Mouse (Mus musculus): ENCODE results near the gene Depdc5. TPM values are rescaled to one million over a fixed set of nuclear protein-coding genes. Genes with fewer than 3 reads are reported as not detected.
"Not testable (repeated sequence)": the region's sequence is repeated elsewhere in the genome, so short reads cannot be mapped to it uniquely, and the experiment has no call there.

The Depdc5 gene
- polyA plus RNA-seq (2016; fragmentation: Nextera tagmentation; extraction: Ambion mirVana) = 34.4 and 36.3 TPM in 2 replicates

GRCm38 (mm10) chr5:32863253-32864228, at the start of gene Depdc5:
TSS of gene Depdc5 (plus strand) at chr5:32863701.
- peak; percentile 99 for ATAC-seq (ENCODE audit: insufficient number of reproducible peaks, insufficient read depth, low FRiP score, low TSS enrichment, low read depth)
- WGBS = under 1% methylated on average over 63 of the region's 64 CpGs
- peak within 1 kb of the TSS; percentile 73 for H3K9ac ChIP-seq (replicated peaks)

GRCm38 (mm10) chr5:32815396-32815795, 48.1 kb upstream of the Depdc5 start:
- Histone ChIP-seq H3K27ac (no peak overlapping the region), H3K9me3 (no peaks in the 10 kb centered on the region), H3K36me3 (peaks cover 76% of the 10 kb centered on the region), H3K4me1 (replicated peaks) (no peaks in the 10 kb centered on the region), H3K27me3 (no peaks in the 10 kb centered on the region), H3K9ac (replicated peaks) (no peak overlapping the region), H3K4me2 (no peak overlapping the region), H3K4me3 (replicated peaks) (no peak overlapping the region)
- ATAC-seq (ENCODE audit: insufficient number of reproducible peaks, insufficient read depth, low FRiP score, low TSS enrichment, low read depth) = no peak
- 91% methylated on average over 4 of the region's 4 CpGs for WGBS

More at GRCm38 (mm10) chr5:32863253-32864228, at the start of gene Depdc5:
- Histone ChIP-seq H3K4me3 (replicated peaks) (peak within 1 kb of the TSS; percentile 72), H3K4me1 (replicated peaks) (peaks cover 8% of the 10 kb centered on the region), H3K36me3 (peaks cover 24% of the 10 kb centered on the region), H3K27me3 (no peaks in the 10 kb centered on the region), H3K4me2 (peak within 1 kb of the TSS; percentile 77), H3K27ac (peak within 1 kb of the TSS; percentile 83), H3K9me3 (no peaks in the 10 kb centered on the region)

DNA sequence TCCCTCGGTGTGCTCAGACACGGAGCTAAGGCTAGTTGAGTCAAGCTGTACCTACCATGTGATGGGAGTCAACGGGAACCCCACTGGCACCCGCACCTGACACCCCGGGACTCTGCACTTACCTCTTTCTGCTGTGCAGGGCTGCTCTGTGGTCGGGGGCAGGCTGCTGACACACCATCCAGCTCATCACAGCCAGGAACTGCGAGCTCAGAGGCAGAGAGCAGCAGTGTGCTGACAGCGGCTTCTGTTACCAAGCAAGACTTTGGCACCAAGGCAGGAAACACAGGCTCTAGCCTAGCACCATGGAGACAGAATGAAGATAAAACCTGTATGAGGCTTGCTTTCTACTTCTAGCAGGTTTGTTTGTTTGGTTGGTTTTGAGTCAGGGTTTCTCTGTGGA, 43.0 kb upstream of the Depdc5 start:
- Histone ChIP-seq H3K4me3 (replicated peaks) (no peak overlapping the region), H3K9ac (replicated peaks) (no peak overlapping the region), H3K27ac (no peak overlapping the region), H3K27me3 (no peaks in the 10 kb centered on the region), H3K4me1 (replicated peaks) (no peaks in the 10 kb centered on the region), H3K4me2 (no peak overlapping the region), H3K36me3 (peaks cover 78% of the 10 kb centered on the region), H3K9me3 (no peaks in the 10 kb centered on the region)
- WGBS = 94% methylated on average over 8 of the region's 8 CpGs
- ATAC-seq (ENCODE audit: insufficient number of reproducible peaks, insufficient read depth, low FRiP score, low TSS enrichment, low read depth) = no peak

DNA sequence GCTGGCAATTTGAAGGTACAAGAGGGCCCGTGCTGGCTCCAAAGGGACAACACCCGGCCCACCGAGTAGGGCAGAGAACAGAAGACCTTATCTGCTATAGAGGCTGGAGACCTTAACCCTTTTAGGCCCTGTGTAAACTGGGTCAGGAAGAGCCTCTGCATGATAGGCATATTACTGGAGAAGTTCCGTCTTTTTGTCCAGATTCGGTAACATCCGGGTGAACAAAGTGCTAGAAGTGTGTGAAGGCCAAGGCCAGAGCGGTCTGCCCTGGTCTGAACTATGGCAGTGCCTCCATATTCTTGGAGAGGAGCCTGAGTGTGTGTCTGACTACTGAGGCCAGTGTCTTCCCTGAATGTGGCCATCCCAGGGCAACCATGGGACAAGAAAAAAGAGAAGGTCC, 36.5 kb upstream of the Depdc5 start, which contains the start of gene Gm20671:
Gene Gm20671, minus strand, starts transcription at position 101 of the 400 bp plus-strand sequence.
- H3K9ac ChIP-seq (replicated peaks) = no peak within 1 kb of the TSS
- ATAC-seq (ENCODE audit: insufficient number of reproducible peaks, insufficient read depth, low FRiP score, low TSS enrichment, low read depth) = no peak
- no peak within 1 kb of the TSS for H3K27ac ChIP-seq
- no peak within 1 kb of the TSS for H3K4me3 ChIP-seq (replicated peaks)
- no peaks in the 10 kb centered on the region for H3K9me3 ChIP-seq
- no peaks in the 10 kb centered on the region for H3K4me1 ChIP-seq (replicated peaks)
- no peak within 1 kb of the TSS for H3K4me2 ChIP-seq
- WGBS = 88% methylated on average over 7 of the region's 7 CpGs
- H3K36me3 ChIP-seq = peaks cover 80% of the 10 kb centered on the region
- H3K27me3 ChIP-seq = no peaks in the 10 kb centered on the region

GRCm38 (mm10) chr5:32828766-32829165, 34.7 kb upstream of the Depdc5 start:
- not testable (repeated sequence) for ATAC-seq (ENCODE audit: insufficient number of reproducible peaks, insufficient read depth, low FRiP score, low TSS enrichment, low read depth); H3K27me3 ChIP-seq; H3K9me3 ChIP-seq; H3K9ac ChIP-seq (replicated peaks); H3K4me1 ChIP-seq (replicated peaks); H3K4me2 ChIP-seq; H3K27ac ChIP-seq; H3K4me3 ChIP-seq (replicated peaks)
- 86% methylated on average over 1 of the region's 1 CpGs for WGBS
- peaks cover 80% of the 10 kb centered on the region for H3K36me3 ChIP-seq

DNA sequence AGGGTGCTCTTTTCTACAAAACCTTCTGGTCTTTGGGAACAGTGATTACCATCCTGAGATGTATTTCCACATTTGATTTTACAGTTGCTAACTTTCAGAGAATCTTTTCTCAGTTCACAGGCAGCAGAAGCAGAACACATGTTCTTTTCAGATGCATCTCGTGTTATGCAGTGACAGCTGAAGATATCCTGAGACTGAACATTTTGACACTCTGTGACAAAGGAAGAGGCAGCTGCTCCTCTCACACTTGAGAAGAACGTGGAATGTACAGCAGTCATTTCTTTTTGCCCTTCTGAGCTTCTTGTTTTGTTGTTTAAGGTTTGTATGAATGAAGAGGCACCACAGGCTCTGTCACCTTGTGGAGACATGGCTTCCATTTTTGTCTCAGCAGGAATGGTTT, 33.4 kb upstream of the Depdc5 start:
- WGBS = 92% methylated on average over 2 of the region's 2 CpGs
- Histone ChIP-seq H3K36me3 (peaks cover 92% of the 10 kb centered on the region), H3K4me3 (replicated peaks) (no peak overlapping the region)

DNA sequence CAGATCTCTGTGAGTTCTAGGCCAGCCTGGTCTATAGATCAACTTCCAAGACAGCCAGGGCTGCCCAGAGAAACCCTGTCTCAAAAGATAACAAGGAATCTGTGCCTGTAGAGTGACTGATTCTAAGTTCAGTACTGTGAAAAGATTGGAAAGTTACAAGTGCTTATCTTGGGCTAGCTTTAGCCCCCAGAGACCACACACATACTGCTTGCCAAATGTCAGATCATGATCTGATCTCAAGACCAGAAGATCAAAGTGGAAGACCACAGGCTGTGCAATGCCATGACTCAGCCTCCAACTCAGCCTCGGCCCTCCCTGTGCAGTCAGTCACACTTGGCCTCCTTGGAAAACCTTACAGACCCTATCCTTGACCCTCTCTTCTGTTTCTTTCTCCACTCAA, 29.0 kb upstream of the Depdc5 start:
- Histone ChIP-seq H3K36me3 (peaks cover 91% of the 10 kb centered on the region), H3K4me1 (replicated peaks) (no peaks in the 10 kb centered on the region), H3K9me3 (no peaks in the 10 kb centered on the region), H3K27ac (no peak overlapping the region), H3K27me3 (no peaks in the 10 kb centered on the region), H3K4me3 (replicated peaks) (no peak overlapping the region), H3K4me2 (no peak overlapping the region), H3K9ac (replicated peaks) (no peak overlapping the region)
- WGBS = 79% methylated on average over 1 of the region's 1 CpGs
- no peak for ATAC-seq (ENCODE audit: insufficient number of reproducible peaks, insufficient read depth, low FRiP score, low TSS enrichment, low read depth)

More for the DNA sequence above, 33.4 kb upstream of the Depdc5 start:
- H3K27me3 ChIP-seq = no peaks in the 10 kb centered on the region
- H3K9ac ChIP-seq (replicated peaks) = no peak overlapping the region
- no peak for ATAC-seq (ENCODE audit: insufficient number of reproducible peaks, insufficient read depth, low FRiP score, low TSS enrichment, low read depth)
- H3K4me1 ChIP-seq (replicated peaks) = no peaks in the 10 kb centered on the region
- no peak overlapping the region for H3K27ac ChIP-seq
- H3K9me3 ChIP-seq = no peaks in the 10 kb centered on the region
- H3K4me2 ChIP-seq = no peak overlapping the region

GRCm38 (mm10) chr5:32836976-32837375, 26.5 kb upstream of the Depdc5 start:
- no peak overlapping the region for H3K9ac ChIP-seq (replicated peaks)
- H3K4me2 ChIP-seq = no peak overlapping the region
- H3K4me1 ChIP-seq (replicated peaks) = no peaks in the 10 kb centered on the region
- no peak overlapping the region for H3K4me3 ChIP-seq (replicated peaks)
- H3K27ac ChIP-seq = peak overlapping the region; percentile 5; the same call in 1 of the 2 replicates
- 85% methylated on average over 5 of the region's 5 CpGs for WGBS
- H3K36me3 ChIP-seq = peaks cover 92% of the 10 kb centered on the region
- H3K27me3 ChIP-seq = no peaks in the 10 kb centered on the region
- H3K9me3 ChIP-seq = no peaks in the 10 kb centered on the region
- ATAC-seq (ENCODE audit: insufficient number of reproducible peaks, insufficient read depth, low FRiP score, low TSS enrichment, low read depth) = no peak

- ATAC-seq (ENCODE audit: insufficient number of reproducible peaks, insufficient read depth, low FRiP score, low TSS enrichment, low read depth) = no peak
- no peaks in the 10 kb centered on the region for H3K9me3 ChIP-seq
- no peaks in the 10 kb centered on the region for H3K4me1 ChIP-seq (replicated peaks)
- no peak overlapping the region for H3K9ac ChIP-seq (replicated peaks)
- no peak overlapping the region for H3K4me2 ChIP-seq
- no peak overlapping the region for H3K27ac ChIP-seq
- H3K27me3 ChIP-seq = no peaks in the 10 kb centered on the region
- no peak overlapping the region for H3K4me3 ChIP-seq (replicated peaks)
- H3K36me3 ChIP-seq = peaks cover 94% of the 10 kb centered on the region
- WGBS = 96% methylated on average over 2 of the region's 2 CpGs
These were observed 23.5 kb upstream of the Depdc5 start for GRCm38 (mm10) chr5:32840029-32840428.

- no peak for ATAC-seq (ENCODE audit: insufficient number of reproducible peaks, insufficient read depth, low FRiP score, low TSS enrichment, low read depth)
- 96% methylated on average over 3 of the region's 3 CpGs for WGBS
These were observed 14.3 kb upstream of the Depdc5 start for GRCm38 (mm10) chr5:32849178-32849577.

DNA sequence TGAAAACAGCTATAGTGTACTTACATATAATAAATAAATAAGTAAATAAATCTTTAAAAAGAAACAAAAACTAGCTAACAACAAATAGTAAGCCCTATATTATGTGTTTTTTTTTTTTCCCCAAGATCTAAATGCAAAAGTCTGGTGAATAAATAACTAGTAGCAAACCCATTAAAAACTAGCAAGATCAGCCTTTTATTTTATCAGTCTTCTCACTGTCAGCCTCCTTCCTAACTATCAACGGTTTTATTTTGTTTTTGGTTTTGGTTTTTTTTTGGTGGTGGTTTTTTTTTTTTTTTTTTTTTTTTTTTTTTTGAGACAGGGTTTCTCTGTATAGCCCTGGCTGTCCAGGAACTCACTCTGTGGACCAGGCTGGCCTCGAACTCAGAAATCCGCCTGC, 13.9 kb upstream of the Depdc5 start:
- peaks cover 50% of the 10 kb centered on the region for H3K36me3 ChIP-seq
- WGBS = 90% methylated on average over 3 of the region's 3 CpGs
- H3K4me2 ChIP-seq; H3K9ac ChIP-seq (replicated peaks); H3K4me3 ChIP-seq (replicated peaks); H3K9me3 ChIP-seq; ATAC-seq (ENCODE audit: insufficient number of reproducible peaks, insufficient read depth, low FRiP score, low TSS enrichment, low read depth); H3K27ac ChIP-seq; H3K27me3 ChIP-seq: not testable (repeated sequence)
- peaks cover 16% of the 10 kb centered on the region for H3K4me1 ChIP-seq (replicated peaks)

More at GRCm38 (mm10) chr5:32849178-32849577, 14.3 kb upstream of the Depdc5 start:
- Histone ChIP-seq H3K4me3 (replicated peaks) (no peak overlapping the region), H3K27me3 (no peaks in the 10 kb centered on the region), H3K9ac (replicated peaks) (no peak overlapping the region; the same call in 1 of the 2 replicates), H3K4me2 (no peak overlapping the region), H3K9me3 (no peaks in the 10 kb centered on the region), H3K27ac (no peak overlapping the region), H3K4me1 (replicated peaks) (peaks cover 16% of the 10 kb centered on the region), H3K36me3 (peaks cover 53% of the 10 kb centered on the region)
